Mouse (Mus musculus): Measurements from ENCODE around the gene Spata3. TPM values are rescaled to one million over a fixed set of nuclear protein-coding genes. Genes with fewer than 3 reads are reported as not detected.

Spata3 gene
- polyA plus RNA-seq, 1 experiment: 1.1 TPM

- DNase-seq (ENCODE audit: extremely low spot score in 1 of 2, low spot score in 1 of 2): peak; percentile 60 to 62
Measured at GRCm38 (mm10) chr1:86021365-86021989, 4.9 kb downstream of the Spata3 start.

- peak; percentile 72 to 79 for DNase-seq (ENCODE audit: extremely low spot score in 1 of 2, low spot score in 1 of 2)
Measured at GRCm38 (mm10) chr1:86032273-86032987, 15.8 kb downstream of the Spata3 start.

GRCm38 (mm10) chr1:86038191-86038951 is 21.8 kb downstream of the Spata3 start:
- DNase-seq (ENCODE audit: extremely low spot score in 1 of 2, low spot score in 1 of 2): no peak

- no peak for DNase-seq (ENCODE audit: extremely low spot score in 1 of 2, low spot score in 1 of 2)
Measured at GRCm38 (mm10) chr1:86040131-86040530, 23.5 kb downstream of the Spata3 start.

- DNase-seq (ENCODE audit: extremely low spot score in 1 of 2, low spot score in 1 of 2): no peak
Measured at GRCm38 (mm10) chr1:86040817-86041216, 24.2 kb downstream of the Spata3 start.

GRCm38 (mm10) chr1:86045056-86045455 is 28.4 kb downstream of the Spata3 start:
- DNase-seq (ENCODE audit: extremely low spot score in 1 of 2, low spot score in 1 of 2): peak in 1 of 2 experiments; percentile 45

GRCm38 (mm10) chr1:86045848-86046805 is 29.5 kb downstream of the Spata3 start, which contains the start of gene 2810459M11Rik:
Gene 2810459M11Rik (plus strand): TSS chr1:86045863.
- DNase-seq (ENCODE audit: extremely low spot score in 1 of 2, low spot score in 1 of 2): peak in 1 of 2 experiments; percentile 31

GRCm38 (mm10) chr1:86046833-86047563 is 30.4 kb downstream of the Spata3 start:
- no peak for DNase-seq (ENCODE audit: extremely low spot score in 1 of 2, low spot score in 1 of 2)

- DNase-seq (ENCODE audit: extremely low spot score in 1 of 2, low spot score in 1 of 2): no peak
Measured at GRCm38 (mm10) chr1:86048231-86048630, 31.6 kb downstream of the Spata3 start.

GRCm38 (mm10) chr1:86048744-86049143 is 32.1 kb downstream of the Spata3 start:
- DNase-seq (ENCODE audit: extremely low spot score in 1 of 2, low spot score in 1 of 2): no peak

- peak; percentile 64 to 75 for DNase-seq (ENCODE audit: extremely low spot score in 1 of 2, low spot score in 1 of 2)
Measured at GRCm38 (mm10) chr1:86053198-86053921, 36.7 kb downstream of the Spata3 start.

- no peak for DNase-seq (ENCODE audit: extremely low spot score in 1 of 2, low spot score in 1 of 2)
Measured at GRCm38 (mm10) chr1:86054943-86055342, 38.3 kb downstream of the Spata3 start.

- no peak for DNase-seq (ENCODE audit: extremely low spot score in 1 of 2, low spot score in 1 of 2)
Measured at GRCm38 (mm10) chr1:86056284-86056683, 39.7 kb downstream of the Spata3 start.

GRCm38 (mm10) chr1:86058856-86059769 is 42.5 kb downstream of the Spata3 start:
- DNase-seq (ENCODE audit: extremely low spot score in 1 of 2, low spot score in 1 of 2): peak; percentile 87 to 98

- DNase-seq (ENCODE audit: extremely low spot score in 1 of 2, low spot score in 1 of 2): no peak
Measured at GRCm38 (mm10) chr1:86062523-86062922, 45.9 kb downstream of the Spata3 start.

- peak; percentile 81 to 95 for DNase-seq (ENCODE audit: extremely low spot score in 1 of 2, low spot score in 1 of 2)
Measured at GRCm38 (mm10) chr1:86064271-86064991, 47.8 kb downstream of the Spata3 start, which contains the start of gene Psmd1. Gene Psmd1 (plus strand): TSS chr1:86064387.

GRCm38 (mm10) chr1:86076565-86076964 is 59.9 kb downstream of the Spata3 start:
- no peak for DNase-seq (ENCODE audit: extremely low spot score in 1 of 2, low spot score in 1 of 2)
